Mouse (Mus musculus) lung, adult 2 months (tissue): ENCODE measurements around the gene Arfip2. TPM values are rescaled to one million over a fixed set of nuclear protein-coding genes. Genes with fewer than 3 reads are reported as not detected.

Experiments
- DNase-seq: peaks from one replicate; pipeline ENCODE4 v3.0.0; 2022
- H3K4me1 ChIP-seq: fragments of 200-500 bp; 2 replicates; pipeline ENCODE4 v1.6.1; 2011; ENCODE audit warnings: low read length; ENCODE audit not compliant: control insufficient read depth, insufficient read depth
- H3K4me3 ChIP-seq: fragments of 200-500 bp; replicated peaks from 2 replicates; pipeline ENCODE3; 2011; ENCODE audit warnings: low read depth, mild to moderate bottlenecking, control low read depth, low read length; ENCODE audit errors: extremely low read depth
- CTCF ChIP-seq: fragments of 200-500 bp; IDR thresholded peaks from 2 replicates; pipeline ENCODE4 v1.5.1; 2011; ENCODE audit warnings: mild to moderate bottlenecking, low read length, control low read depth; ENCODE audit not compliant: insufficient read depth
- POLR2A ChIP-seq: fragments of 200-500 bp; IDR thresholded peaks from 2 replicates; pipeline ENCODE4 v1.6.1; 2011; ENCODE audit warnings: low read depth, mild to moderate bottlenecking, control low read depth, low read length, borderline replicate concordance; ENCODE audit errors: extremely low read depth
- WGBS: fragments of 180-500 bp; shearing (Covaris S2); methylation state at CpG from one replicate; pipeline ENCODE4 v1.1.7; 2018; 5-methylcytosine and 5-hydroxymethylcytosine counted together
- polyA plus RNA-seq: library from polyadenylated mRNA; depleted of rRNA; stranded (reverse); fragments of >200 nt; gene quantifications from 2 replicates; pipeline ENCODE4 v1.2.3, GENCODE M21; 2012; rRNA removed

Gene Arfip2
- polyA plus RNA-seq, 1 experiment = 71.2 TPM

- Histone ChIP-seq H3K4me3 (no peak overlapping the region), H3K4me1 (peaks cover 9% of the 10 kb centered on the region; the same call in 1 of the 2 replicates)
- WGBS = 63% methylated on average over 6 of the region's 6 CpGs
- TF ChIP-seq POLR2A = no peak
- TF ChIP-seq CTCF = no peak
- no peak for DNase-seq
Measured at GRCm38 (mm10) chr7:105616561-105616960, 23.7 kb downstream of the Arfip2 start.

- Histone ChIP-seq H3K4me3 (no peak overlapping the region), H3K4me1 (peaks cover 2% of the 10 kb centered on the region; the same call in 1 of the 2 replicates)
- 75% methylated on average over 1 of the region's 1 CpGs for WGBS
- no peak for DNase-seq
- no peak for TF ChIP-seq POLR2A
- TF ChIP-seq CTCF = no peak
Measured at GRCm38 (mm10) chr7:105615720-105616119, 24.5 kb downstream of the Arfip2 start.

DNA sequence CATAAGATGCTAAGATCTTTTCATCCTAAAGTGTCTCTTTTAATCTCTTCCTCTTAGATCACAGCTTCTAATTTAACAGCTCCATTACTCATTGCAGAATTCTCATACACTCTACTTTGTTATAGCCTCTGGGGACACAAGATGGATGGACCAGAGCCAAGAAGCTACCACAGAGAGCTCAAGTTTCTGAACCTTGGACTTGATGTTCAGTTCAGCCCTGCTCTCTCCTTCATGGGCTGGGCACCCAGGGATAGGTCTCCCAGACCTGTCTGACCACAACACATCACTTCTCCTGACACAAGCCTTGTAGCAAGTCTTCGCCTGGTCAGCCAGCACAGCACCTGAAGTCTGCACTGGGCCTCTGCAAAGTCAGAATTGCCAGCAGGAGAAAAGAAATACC lies 25.8 kb downstream of the Arfip2 start:
- Histone ChIP-seq H3K4me1 (no peaks in the 10 kb centered on the region; the same call in 1 of the 2 replicates), H3K4me3 (no peak overlapping the region)
- WGBS = 100% methylated on average over 1 of the region's 1 CpGs
- DNase-seq = no peak
- TF ChIP-seq CTCF (no peak), POLR2A (no peak)

GRCm38 (mm10) chr7:105611767-105612166 lies 28.4 kb downstream of the Arfip2 start:
- TF ChIP-seq CTCF = no peak
- TF ChIP-seq POLR2A = no peak
- WGBS = 68% methylated on average over 1 of the region's 1 CpGs
- DNase-seq = peak; percentile 26
- Histone ChIP-seq H3K4me1 (no peaks in the 10 kb centered on the region; the same call in 1 of the 2 replicates), H3K4me3 (no peak overlapping the region)

DNA sequence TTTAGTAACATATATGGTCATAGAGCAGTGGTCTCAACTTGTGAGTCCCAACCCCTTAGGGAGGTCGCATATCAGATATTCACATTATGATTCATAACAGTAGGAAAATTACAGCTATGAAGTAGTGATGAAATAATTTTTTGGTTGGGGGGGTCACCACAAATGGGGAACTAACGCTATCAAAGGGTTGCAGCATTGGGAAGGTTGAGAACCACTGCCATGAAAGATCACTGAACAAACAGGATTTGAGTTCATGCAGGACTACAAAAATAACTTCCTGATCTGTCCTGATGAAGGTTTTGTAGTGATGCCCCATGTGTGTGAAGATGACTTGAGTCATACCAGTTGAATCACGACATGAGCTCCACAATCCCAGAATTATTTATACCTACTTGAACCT lies 31.7 kb downstream of the Arfip2 start:
- TF ChIP-seq POLR2A = no peak
- TF ChIP-seq CTCF = no peak
- no peaks in the 10 kb centered on the region; the same call in 1 of the 2 replicates for H3K4me1 ChIP-seq
- DNase-seq = no peak
- H3K4me3 ChIP-seq = no peak overlapping the region
- WGBS = 76% methylated on average over 3 of the region's 3 CpGs

GRCm38 (mm10) chr7:105602860-105603623 lies 37.2 kb downstream of the Arfip2 start:
- peak; percentile 86 for TF ChIP-seq CTCF
- no peak for TF ChIP-seq POLR2A

DNA sequence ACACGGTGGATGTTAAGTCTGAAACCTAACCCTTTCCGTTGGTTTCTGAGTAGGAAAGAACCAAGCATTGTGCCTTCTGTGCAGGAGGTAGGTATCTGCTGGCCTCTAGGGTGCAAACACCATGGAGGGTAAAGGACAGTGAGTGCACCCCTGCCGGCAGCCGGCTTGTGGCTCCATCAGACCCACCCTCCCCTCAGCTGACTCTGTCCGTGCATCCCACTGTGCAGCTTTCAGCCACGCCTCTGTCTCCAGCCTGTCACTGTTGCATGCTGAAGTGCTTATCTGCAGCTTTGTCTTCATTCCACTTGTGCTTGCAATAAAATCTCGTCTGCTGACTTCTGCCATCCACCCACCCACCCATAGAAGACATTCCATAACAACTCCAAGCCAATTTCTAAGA lies 50.1 kb downstream of the Arfip2 start:
- no peak for DNase-seq
- WGBS = 53% methylated on average over 7 of the region's 7 CpGs
- no peak overlapping the region for H3K4me3 ChIP-seq
- no peaks in the 10 kb centered on the region for H3K4me1 ChIP-seq
- TF ChIP-seq POLR2A (no peak), CTCF (no peak)

More at GRCm38 (mm10) chr7:105602860-105603623, 37.2 kb downstream of the Arfip2 start:
- DNase-seq = peak; percentile 76
- 0 out of 2 replicates have a peak, but pooled peaks cover 2% of the 10 kb centered on the region for H3K4me1 ChIP-seq
- no peak overlapping the region for H3K4me3 ChIP-seq
- 31% methylated on average over 9 of the region's 9 CpGs for WGBS

DNA sequence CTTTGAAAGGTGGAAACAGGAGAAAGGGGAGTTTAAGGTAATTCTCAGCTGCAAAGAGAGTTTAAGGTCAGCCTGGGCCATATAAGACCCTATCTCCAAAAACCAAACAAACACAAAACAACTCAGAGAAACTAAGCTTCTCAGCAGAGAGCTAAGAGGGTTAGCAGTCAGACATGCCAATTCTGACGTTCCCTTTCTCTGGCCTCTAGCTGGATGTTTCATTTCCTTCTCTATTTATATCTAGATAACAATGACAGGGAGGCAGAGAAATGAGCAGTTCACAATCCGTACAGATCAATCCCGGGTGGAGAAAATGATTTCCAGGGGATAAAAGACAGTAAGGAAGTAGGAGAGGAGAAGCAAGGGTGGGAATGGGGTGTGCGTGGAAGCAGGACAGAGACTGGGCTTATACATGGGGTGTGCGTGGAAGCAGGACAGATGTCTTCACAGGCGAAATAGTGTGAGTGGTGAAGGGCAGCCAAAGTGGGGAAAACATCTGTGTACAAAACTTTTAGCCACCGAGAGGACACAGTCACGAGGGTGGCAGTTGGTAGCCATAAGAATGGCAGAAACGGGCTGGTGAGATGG lies 51.8 kb downstream of the Arfip2 start:
- Histone ChIP-seq H3K4me3 (no peak overlapping the region), H3K4me1 (no peaks in the 10 kb centered on the region)
- no peak for DNase-seq
- WGBS = 32% methylated on average over 9 of the region's 9 CpGs
- no peak for TF ChIP-seq CTCF
- no peak for TF ChIP-seq POLR2A

Other genes starting within 250 kb of the Arfip2 start
- gene Fam160a2, start 240.4 kb downstream of the Arfip2 start, polyA plus RNA-seq = 46.7 and 57.9 TPM in 2 replicates
- gene Cnga4, start 235.8 kb downstream of the Arfip2 start, polyA plus RNA-seq = 0.12 and 0.14 TPM in 2 replicates
- gene Cckbr, start 214.7 kb downstream of the Arfip2 start, polyA plus RNA-seq = not detected in 2 replicates
- gene Cavin3, start 158.1 kb downstream of the Arfip2 start, polyA plus RNA-seq = 52.5 and 76.9 TPM in 2 replicates
- gene Smpd1, start 86.1 kb downstream of the Arfip2 start, polyA plus RNA-seq = 80.7 and 90.0 TPM in 2 replicates
- gene Apbb1, start 58.8 kb downstream of the Arfip2 start, polyA plus RNA-seq = 185 and 193 TPM in 2 replicates
- gene Hpx, start 40.3 kb downstream of the Arfip2 start, polyA plus RNA-seq = 2.6 and 3.8 TPM in 2 replicates
- gene Trim3, start 6.8 kb downstream of the Arfip2 start, polyA plus RNA-seq = 163 TPM in 2 replicates
- gene Timm10b, start 360 bp downstream of the Arfip2 start, polyA plus RNA-seq = 95.7 and 110 TPM in 2 replicates
- 243 and 295 TPM in 2 replicates for gene Gm45799, start 136 bp upstream of the Arfip2 start, polyA plus RNA-seq
- gene Dnhd1, start 10.4 kb upstream of the Arfip2 start, polyA plus RNA-seq = 1.8 and 2.4 TPM in 2 replicates
- gene Ilk, start 96.2 kb upstream of the Arfip2 start, polyA plus RNA-seq = 159 and 195 TPM in 2 replicates
- gene Rrp8, start 97.0 kb upstream of the Arfip2 start, polyA plus RNA-seq = 7.5 and 8.4 TPM in 2 replicates
- gene Taf10, start 103.9 kb upstream of the Arfip2 start, polyA plus RNA-seq = 276 and 345 TPM in 2 replicates
- 141 and 187 TPM in 2 replicates for gene Tpp1, start 111.8 kb upstream of the Arfip2 start, polyA plus RNA-seq
- 13.9 and 14.8 TPM in 2 replicates for gene Dchs1, start 147.2 kb upstream of the Arfip2 start, polyA plus RNA-seq
- 142 and 172 TPM in 2 replicates for gene Mrpl17, start 170.7 kb upstream of the Arfip2 start, polyA plus RNA-seq